In genomic region chr12:108836722-108837121, GRCm38 (mm10) we compare ENCODE assay signal across 9 mouse cellular contexts. TPM values are rescaled to one million over a fixed set of nuclear protein-coding genes. Genes with fewer than 3 reads are reported as not detected.
DNase-seq lines count a peak whose midpoint lies in the region; ATAC-seq and TF ChIP-seq lines count a peak whose summit lies in the region.
"Had no signal": no experiment of that assay in that cellular context is flagged by ENCODE, and none has a peak within 500 bp of the region (broad histone marks: within the 10 kb centered on the region; RNA-seq: fewer than 3 reads in every experiment).

No protein-coding gene starts in this region.

- no peaks in the 10 kb centered on the region for H3K27me3 ChIP-seq in kidney, adult 2 months (replicated peaks; ENCODE audit: control insufficient read depth, insufficient read depth, low read length)
- H3K27me3 ChIP-seq in hindbrain, embryonic 10.5 days (ENCODE audit: insufficient read depth, poor library complexity, severe bottlenecking), result peaks cover 11% of the 10 kb centered on the region; the same call in 1 of the 2 replicates
- H3K27me3 ChIP-seq in midbrain, embryonic 13.5 days, result no peaks in the 10 kb centered on the region; the same call in 1 of the 2 replicates

- TF ChIP-seq CTCF in kidney, adult 2 months (conservative IDR thresholded peaks at IDR 0.05; ENCODE audit: insufficient read depth, insufficient read length, low read depth, low read length), result no peak

- 49% methylated on average over 7 of the region's 7 CpGs for WGBS in kidney, adult 2 months
- 66% methylated on average over 7 of the region's 7 CpGs for WGBS in hindbrain, embryonic 10.5 days
- WGBS in midbrain, embryonic 13.5 days, result 71% methylated on average over 7 of the region's 7 CpGs

- H3K27ac ChIP-seq in kidney, adult 2 months (ENCODE audit: insufficient read depth, low read depth, low read length), result peak overlapping the region; percentile 84; the same call in 1 of the 2 replicates
- H3K27ac ChIP-seq in hindbrain, embryonic 10.5 days, result peak overlapping the region; percentile 92
- H3K27ac ChIP-seq in midbrain, embryonic 13.5 days, result peak overlapping the region; percentile 74; the same call in 1 of the 2 replicates

- H3K4me3 ChIP-seq in kidney, adult 2 months (ENCODE audit: insufficient read depth, low read depth, low read length), result peak overlapping the region; percentile 65
- peak overlapping the region; percentile 66 for H3K4me3 ChIP-seq in hindbrain, embryonic 10.5 days
- peak overlapping the region; percentile 65 for H3K4me3 ChIP-seq in midbrain, embryonic 13.5 days (replicated peaks)

- H3K4me1 ChIP-seq in kidney, adult 2 months (ENCODE audit: control insufficient read depth, insufficient read depth, low read length), result peaks cover 21% of the 10 kb centered on the region
- H3K4me1 ChIP-seq in hindbrain, embryonic 10.5 days (replicated peaks), result peaks cover 54% of the 10 kb centered on the region
- H3K4me1 ChIP-seq in midbrain, embryonic 13.5 days (replicated peaks), result peaks cover 54% of the 10 kb centered on the region

- H3K9me3 ChIP-seq in hindbrain, embryonic 10.5 days, result no peaks in the 10 kb centered on the region
- H3K9me3 ChIP-seq in midbrain, embryonic 13.5 days, result no peaks in the 10 kb centered on the region

- H3K36me3 ChIP-seq in kidney, adult 2 months (ENCODE audit: control insufficient read depth, insufficient read depth, low read length), result no peaks in the 10 kb centered on the region
- H3K36me3 ChIP-seq in hindbrain, embryonic 10.5 days, result peaks cover 49% of the 10 kb centered on the region
- H3K36me3 ChIP-seq in midbrain, embryonic 13.5 days, result peaks cover 10% of the 10 kb centered on the region

- intact Hi-C loops in left cerebral cortex, postnatal 25 days (cut with DNase I), result loop anchor here (2.0 kb wide), 1 partner anchor 42 kb away; no protein-coding TSS in a partner anchor

- peak overlapping the region; percentile 94 for H3K4me2 ChIP-seq in midbrain, embryonic 13.5 days (replicated peaks)

- DNase-seq in kidney, adult 2 months, result no peak
- no peak for DNase-seq in kidney, adult 11 months
- DNase-seq in Muller cell, postnatal 12 days (ENCODE audit: inconsistent ontology term), result peak; percentile 16
- DNase-seq in hindbrain, embryonic 10.5 days (ENCODE audit: low spot score), result peak; percentile 19
- DNase-seq in left cerebral cortex, adult 18-20 months (ENCODE audit: low spot score in 2 of 2), result no peak
- DNase-seq in gastrocnemius, postnatal 25 days, result no peak
- DNase-seq in left cerebral cortex, postnatal 25 days (ENCODE audit: low spot score in 2 of 2), result no peak
- DNase-seq: kidney, adult 18-20 months had no signal

- peak overlapping the region; percentile 79 for H3K9ac ChIP-seq in midbrain, embryonic 13.5 days (replicated peaks)

- ATAC-seq in midbrain, embryonic 13.5 days, result no peak

- no peak for TF ChIP-seq POLR2A in kidney, adult 2 months (IDR thresholded peaks at IDR 0.05; ENCODE audit: low read depth, low read length)

RNA-seq across cellular contexts. Expression of gene Slc25a47, which starts 0.9 kb away (rescaled TPM):
- polyA plus RNA-seq in kidney, adult 2 months (2012; rRNA removed), result 7.0 and 9.2 TPM in 2 replicates
- 10.3 and 14.2 TPM in 2 replicates for polyA plus RNA-seq in hindbrain, embryonic 10.5 days (2016; fragmentation: Nextera tagmentation; extraction: Ambion mirVana)
- 11.9 and 12.4 TPM in 2 replicates for polyA plus RNA-seq in midbrain, embryonic 13.5 days (2015; fragmentation: Nextera tagmentation; extraction: Ambion mirVana)
- total RNA-seq in left cerebral cortex, adult 18-20 months (2021), result 1 to 10 TPM; 8.6 to 9.1 TPM
- total RNA-seq in gastrocnemius, postnatal 25 days (2021), result 1 to 10 TPM; 5.8 to 6.3 TPM
- total RNA-seq in left cerebral cortex, postnatal 25 days (2021), result 10 to 100 TPM in 1 of 2 experiments, 1 to 10 TPM in 1; 9.5 to 11.4 TPM

RNA-seq across cellular contexts. Expression of gene Slc25a29, which starts 1.0 kb away (rescaled TPM):
- polyA plus RNA-seq in kidney, adult 2 months (2012; rRNA removed), result 12.7 and 14.3 TPM in 2 replicates
- 12.9 and 14.8 TPM in 2 replicates for polyA plus RNA-seq in hindbrain, embryonic 10.5 days (2016; fragmentation: Nextera tagmentation; extraction: Ambion mirVana)
- 17.9 and 18.8 TPM in 2 replicates for polyA plus RNA-seq in midbrain, embryonic 13.5 days (2015; fragmentation: Nextera tagmentation; extraction: Ambion mirVana)
- 10 to 100 TPM; 14.3 to 15.3 TPM for total RNA-seq in left cerebral cortex, adult 18-20 months (2021)
- 1 to 10 TPM; 6.4 to 9.2 TPM for total RNA-seq in gastrocnemius, postnatal 25 days (2021)
- 10 to 100 TPM; 15.6 to 16.6 TPM for total RNA-seq in left cerebral cortex, postnatal 25 days (2021)

RNA-seq across cellular contexts. Expression of gene Yy1, which starts 43.9 kb away (rescaled TPM):
- polyA plus RNA-seq in kidney, adult 2 months (2012; rRNA removed), result 13.5 and 14.1 TPM in 2 replicates
- polyA plus RNA-seq in hindbrain, embryonic 10.5 days (2016; fragmentation: Nextera tagmentation; extraction: Ambion mirVana), result 15.0 and 18.6 TPM in 2 replicates
- 14.7 and 17.4 TPM in 2 replicates for polyA plus RNA-seq in midbrain, embryonic 13.5 days (2015; fragmentation: Nextera tagmentation; extraction: Ambion mirVana)
- total RNA-seq in left cerebral cortex, adult 18-20 months (2021), result 10 to 100 TPM; 47.6 to 48.6 TPM
- total RNA-seq in gastrocnemius, postnatal 25 days (2021), result 10 to 100 TPM; 23.9 to 25.4 TPM
- total RNA-seq in left cerebral cortex, postnatal 25 days (2021), result 10 to 100 TPM; 46.9 to 49.8 TPM

RNA-seq across cellular contexts. Expression of gene Wdr25, which starts 56.7 kb away (rescaled TPM):
- 19.5 and 21.3 TPM in 2 replicates for polyA plus RNA-seq in kidney, adult 2 months (2012; rRNA removed)
- 9.0 and 10.4 TPM in 2 replicates for polyA plus RNA-seq in hindbrain, embryonic 10.5 days (2016; fragmentation: Nextera tagmentation; extraction: Ambion mirVana)
- polyA plus RNA-seq in midbrain, embryonic 13.5 days (2015; fragmentation: Nextera tagmentation; extraction: Ambion mirVana), result 6.2 and 9.1 TPM in 2 replicates
- total RNA-seq in left cerebral cortex, adult 18-20 months (2021), result 10 to 100 TPM; 11.0 to 12.4 TPM
- 1 to 10 TPM; 3.1 to 4.8 TPM for total RNA-seq in gastrocnemius, postnatal 25 days (2021)
- 10 to 100 TPM in 1 of 2 experiments, 1 to 10 TPM in 1; 7.8 to 12.0 TPM for total RNA-seq in left cerebral cortex, postnatal 25 days (2021)

RNA-seq across cellular contexts. Expression of gene Wars, which starts 57.3 kb away (rescaled TPM):
- 54.4 and 57.2 TPM in 2 replicates for polyA plus RNA-seq in kidney, adult 2 months (2012; rRNA removed)
- polyA plus RNA-seq in hindbrain, embryonic 10.5 days (2016; fragmentation: Nextera tagmentation; extraction: Ambion mirVana), result 142 and 143 TPM in 2 replicates
- 107 and 108 TPM in 2 replicates for polyA plus RNA-seq in midbrain, embryonic 13.5 days (2015; fragmentation: Nextera tagmentation; extraction: Ambion mirVana)
- 10 to 100 TPM; 88.5 to 95.1 TPM for total RNA-seq in left cerebral cortex, adult 18-20 months (2021)
- 10 to 100 TPM; 23.4 to 27.2 TPM for total RNA-seq in gastrocnemius, postnatal 25 days (2021)
- total RNA-seq in left cerebral cortex, postnatal 25 days (2021), result 10 to 100 TPM; 87.2 to 93.6 TPM

Comparison
In these comparisons a context has a peak if more than half of its experiments do, and no peak if none do; other contexts are left out.
1. DNase-seq: peak in Muller cell, postnatal 12 days (single experiment) and hindbrain, embryonic 10.5 days (single experiment); none in kidney, adult 2 months (single experiment), kidney, adult 11 months (single experiment), left cerebral cortex, adult 18-20 months (0 of 2), gastrocnemius, postnatal 25 days (single experiment) and left cerebral cortex, postnatal 25 days (0 of 2).
2. Peak in every context shown above with its lines, with median percentiles within 50 percentile points of each other: H3K27ac ChIP-seq and H3K4me3 ChIP-seq.